8 mouse cellular contexts compared by ENCODE assay signal in the genomic region with DNA sequence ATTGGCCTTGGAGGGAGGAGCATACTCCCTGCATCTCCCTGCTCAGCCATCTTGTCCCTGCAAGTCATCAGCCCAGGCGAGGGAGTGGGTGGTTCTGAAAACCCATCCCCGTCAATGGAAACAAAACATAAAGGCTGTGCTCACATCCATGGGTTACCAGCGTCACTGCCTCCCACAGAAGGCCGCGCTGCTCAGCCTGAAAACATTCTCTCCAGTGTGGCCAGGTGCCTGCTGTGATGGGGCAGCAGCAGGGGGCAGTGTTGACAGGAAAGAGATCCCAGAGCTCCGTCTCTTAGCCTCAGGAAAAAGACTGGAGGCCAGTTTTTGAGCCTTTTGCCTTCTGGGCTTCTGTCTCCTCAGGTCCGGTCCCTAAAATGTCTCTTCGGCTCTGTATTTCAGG.
A peak's percentile ranks its signal among the peaks of the same experiment; 100 is the strongest.
DNase-seq lines count a peak whose midpoint lies in the region; ATAC-seq and TF ChIP-seq lines count a peak whose summit lies in the region.

No protein-coding gene starts in this region.

- no peak for ATAC-seq in G1E (ENCODE audit: extremely low read depth, insufficient number of reproducible peaks, low FRiP score, poor library complexity, severe bottlenecking)
- ATAC-seq in hindbrain, embryonic 14.5 days (ENCODE audit: low FRiP score), result no peak

- peaks cover 92% of the 10 kb centered on the region for H3K4me1 ChIP-seq in G1E (ENCODE audit: insufficient read depth, low read depth, low read length)
- H3K4me1 ChIP-seq in hindbrain, embryonic 14.5 days (replicated peaks; ENCODE audit: control insufficient read depth, insufficient read depth, low read length), result peaks cover 92% of the 10 kb centered on the region

- H3K4me3 ChIP-seq in G1E (ENCODE audit: low read depth, low read length), result no peak overlapping the region; the same call in 1 of the 2 replicates
- no peak overlapping the region for H3K4me3 ChIP-seq in hindbrain, embryonic 14.5 days (replicated peaks; ENCODE audit: low read length)

- TF ChIP-seq CTCF in G1E (IDR thresholded peaks at IDR 0.05; ENCODE audit: low read depth, low read length), result no peak

- H3K4me2 ChIP-seq in hindbrain, embryonic 14.5 days (replicated peaks), result no peak overlapping the region

- WGBS in hindbrain, embryonic 14.5 days, result 13% methylated on average over 8 of the region's 8 CpGs

- DNase-seq in G1E (ENCODE audit: low spot score), result peak; percentile 36
- DNase-seq in cerebellum, adult 9-10 months, result peak; percentile 84
- peak; percentile 68 for DNase-seq in frontal cortex, postnatal 36 days (ENCODE audit: low spot score in 2 of 2)
- no peak for DNase-seq in hindbrain, embryonic 14.5 days (ENCODE audit: low spot score)
- DNase-seq in layer of hippocampus, postnatal 25 days (ENCODE audit: extremely low spot score in 1 of 2, low spot score in 1 of 2), result peak; percentile 31 to 73
- peak; percentile 84 for DNase-seq in lung, postnatal 14 days
- DNase-seq in right cerebral cortex, postnatal 10 days (ENCODE audit: low spot score in 2 of 2), result peak; percentile 58 to 70
- peak; percentile 31 for DNase-seq in urinary bladder, postnatal 10 days (ENCODE audit: low spot score)

- no peaks in the 10 kb centered on the region for H3K9me3 ChIP-seq in G1E (replicated peaks)
- no peaks in the 10 kb centered on the region for H3K9me3 ChIP-seq in hindbrain, embryonic 14.5 days (ENCODE audit: control insufficient read depth, low read length)

- peaks cover 58% of the 10 kb centered on the region for H3K36me3 ChIP-seq in G1E (replicated peaks)
- H3K36me3 ChIP-seq in hindbrain, embryonic 14.5 days (replicated peaks; ENCODE audit: control insufficient read depth, insufficient read depth), result no peaks in the 10 kb centered on the region

- H3K27ac ChIP-seq in hindbrain, embryonic 14.5 days, result peak overlapping the region; percentile 55

- H3K9ac ChIP-seq in hindbrain, embryonic 14.5 days, result no peak overlapping the region

- H3K27me3 ChIP-seq in G1E (ENCODE audit: insufficient read depth, low read length), result no peaks in the 10 kb centered on the region
- no peaks in the 10 kb centered on the region for H3K27me3 ChIP-seq in hindbrain, embryonic 14.5 days (ENCODE audit: control insufficient read depth, insufficient read depth, low read length)
